Mouse (Mus musculus): ENCODE measurements around the gene Hydin. TPM values are rescaled to one million over a fixed set of nuclear protein-coding genes. Genes with fewer than 3 reads are reported as not detected.
"Not testable (repeated sequence)": the region's sequence is repeated elsewhere in the genome, so short reads cannot be mapped to it uniquely, and the experiment has no call there.

Gene Hydin
- polyA plus RNA-seq, 1 experiment from 2014 or later, result 0.01 TPM

DNA sequence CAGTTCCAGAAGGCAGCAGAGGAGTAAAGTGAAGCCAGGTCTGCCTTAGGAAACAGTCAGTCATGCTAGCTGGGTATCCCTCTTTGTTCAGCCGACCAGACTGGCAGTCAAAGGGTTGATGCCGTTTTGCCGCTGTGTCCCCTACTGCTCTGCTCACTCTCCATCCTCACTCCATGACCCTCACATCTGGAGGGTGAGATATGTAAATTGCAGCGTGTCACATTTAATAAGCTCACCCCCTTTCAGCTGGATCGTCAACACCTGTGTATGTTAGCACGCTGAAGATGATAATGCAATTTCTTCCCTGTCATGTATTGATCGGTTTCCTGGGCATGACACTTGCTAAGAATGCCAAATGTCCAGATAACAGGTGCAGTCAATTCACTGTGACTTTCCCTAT, 49.0 kb downstream of the Hydin start:
- H3K9ac ChIP-seq (ENCODE audit: low read length), result no peak overlapping the region
- DNase-seq (ENCODE audit: low spot score) (no peak), ATAC-seq (replicated peaks; ENCODE audit: low FRiP score, low TSS enrichment, low read depth) (no peak)
- H3K36me3 ChIP-seq (ENCODE audit: control insufficient read depth, insufficient read depth, low read length), result no peaks in the 10 kb centered on the region
- WGBS, result 73% methylated on average over 7 of the region's 7 CpGs
- no peaks in the 10 kb centered on the region for H3K27me3 ChIP-seq (replicated peaks; ENCODE audit: control insufficient read depth, insufficient read depth, low read length)
- H3K4me1 ChIP-seq (replicated peaks; ENCODE audit: control insufficient read depth, insufficient read depth, low read length), result no peaks in the 10 kb centered on the region
- no peak overlapping the region for H3K27ac ChIP-seq (ENCODE audit: low read depth)
- H3K4me2 ChIP-seq (ENCODE audit: low read length), result no peak overlapping the region
- no peak overlapping the region for H3K4me3 ChIP-seq (ENCODE audit: low read depth, low read length)
- H3K9me3 ChIP-seq (ENCODE audit: control insufficient read depth, low read length), result no peaks in the 10 kb centered on the region

DNA sequence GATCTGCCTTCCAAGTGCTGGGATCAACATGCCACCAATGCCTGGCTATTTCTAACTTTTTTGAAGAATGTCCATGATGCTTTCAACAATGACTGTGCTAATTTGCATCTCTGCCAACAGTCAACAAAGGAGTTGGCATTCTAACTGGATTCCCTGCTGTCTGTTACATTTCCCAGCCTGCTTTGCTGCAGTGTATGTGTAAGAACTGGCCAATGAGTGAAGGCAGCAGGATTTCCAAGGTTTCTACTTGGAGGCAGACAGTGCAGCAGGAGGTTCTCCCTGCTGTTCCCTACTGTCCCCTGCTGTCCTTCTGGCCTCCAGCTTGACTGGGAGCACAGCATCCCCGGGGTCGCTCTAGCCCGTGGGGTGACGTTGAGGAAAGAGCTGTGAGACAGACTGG, 52.8 kb downstream of the Hydin start:
- H3K36me3 ChIP-seq (ENCODE audit: control insufficient read depth, insufficient read depth, low read length), result no peaks in the 10 kb centered on the region
- no peak overlapping the region for H3K9ac ChIP-seq (ENCODE audit: low read length)
- no peaks in the 10 kb centered on the region for H3K9me3 ChIP-seq (ENCODE audit: control insufficient read depth, low read length)
- H3K27ac ChIP-seq (ENCODE audit: low read depth), result no peak overlapping the region
- no peak overlapping the region for H3K4me2 ChIP-seq (ENCODE audit: low read length)
- no peaks in the 10 kb centered on the region for H3K4me1 ChIP-seq (replicated peaks; ENCODE audit: control insufficient read depth, insufficient read depth, low read length)
- ATAC-seq (replicated peaks; ENCODE audit: low FRiP score, low TSS enrichment, low read depth), result no peak
- no peak overlapping the region for H3K4me3 ChIP-seq (ENCODE audit: low read depth, low read length)
- no peaks in the 10 kb centered on the region for H3K27me3 ChIP-seq (replicated peaks; ENCODE audit: control insufficient read depth, insufficient read depth, low read length)
- WGBS, result 74% methylated on average over 4 of the region's 4 CpGs
- DNase-seq (ENCODE audit: low spot score), result no peak

- ATAC-seq (replicated peaks; ENCODE audit: low FRiP score, low TSS enrichment, low read depth) (no peak), DNase-seq (ENCODE audit: low spot score) (no peak)
- Histone ChIP-seq H3K9ac (ENCODE audit: low read length) (no peak overlapping the region), H3K4me3 (ENCODE audit: low read depth, low read length) (no peak overlapping the region), H3K4me1 (replicated peaks; ENCODE audit: control insufficient read depth, insufficient read depth, low read length) (no peaks in the 10 kb centered on the region), H3K9me3 (ENCODE audit: control insufficient read depth, low read length) (no peaks in the 10 kb centered on the region), H3K27me3 (replicated peaks; ENCODE audit: control insufficient read depth, insufficient read depth, low read length) (no peaks in the 10 kb centered on the region), H3K27ac (ENCODE audit: low read depth) (no peak overlapping the region), H3K4me2 (ENCODE audit: low read length) (no peak overlapping the region), H3K36me3 (ENCODE audit: control insufficient read depth, insufficient read depth, low read length) (no peaks in the 10 kb centered on the region)
- 77% methylated on average over 2 of the region's 2 CpGs for WGBS
Measured at GRCm38 (mm10) chr8:110321446-110321845, 54.7 kb downstream of the Hydin start.

DNA sequence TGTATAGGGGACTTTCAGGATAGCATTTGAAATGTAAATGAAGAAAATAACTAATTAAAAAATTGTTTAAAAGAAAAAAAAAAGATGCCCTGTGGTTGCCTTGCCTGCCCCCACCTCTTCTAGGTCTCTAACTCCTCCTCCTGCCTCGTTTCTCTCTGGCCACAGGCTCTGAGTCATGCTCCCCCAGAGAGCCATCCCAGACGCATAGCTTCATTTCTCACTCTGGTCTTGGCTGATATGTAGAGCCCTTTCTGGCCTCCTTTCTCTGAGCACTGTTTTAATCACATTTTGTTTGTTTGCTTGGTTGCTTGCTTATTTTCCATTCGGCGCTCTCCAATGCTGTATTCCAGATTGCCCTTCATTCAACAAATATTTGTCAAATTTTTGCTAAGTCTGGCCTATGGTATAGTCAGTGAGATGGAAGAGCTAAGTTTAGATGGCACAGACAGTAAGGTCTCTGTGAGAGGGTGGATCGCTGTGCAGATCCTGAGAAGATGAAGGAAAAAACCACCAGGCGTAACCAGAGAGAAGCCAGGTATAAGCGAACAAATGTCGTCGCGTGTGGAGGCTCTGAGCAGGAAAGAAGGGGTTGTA, 57.3 kb downstream of the Hydin start:
- no peak overlapping the region for H3K4me2 ChIP-seq (ENCODE audit: low read length)
- 72% methylated on average over 10 of the region's 10 CpGs for WGBS
- no peak for DNase-seq (ENCODE audit: low spot score)
- no peak for ATAC-seq (replicated peaks; ENCODE audit: low FRiP score, low TSS enrichment, low read depth)
- no peaks in the 10 kb centered on the region for H3K36me3 ChIP-seq (ENCODE audit: control insufficient read depth, insufficient read depth, low read length)
- no peaks in the 10 kb centered on the region for H3K27me3 ChIP-seq (replicated peaks; ENCODE audit: control insufficient read depth, insufficient read depth, low read length)
- H3K27ac ChIP-seq (ENCODE audit: low read depth), result no peak overlapping the region
- H3K9me3 ChIP-seq (ENCODE audit: control insufficient read depth, low read length), result no peaks in the 10 kb centered on the region
- H3K4me1 ChIP-seq (replicated peaks; ENCODE audit: control insufficient read depth, insufficient read depth, low read length), result no peaks in the 10 kb centered on the region
- no peak overlapping the region for H3K4me3 ChIP-seq (ENCODE audit: low read depth, low read length)
- no peak overlapping the region for H3K9ac ChIP-seq (ENCODE audit: low read length)

- not testable (repeated sequence) for H3K36me3 ChIP-seq (ENCODE audit: control insufficient read depth, insufficient read depth, low read length); H3K4me2 ChIP-seq (ENCODE audit: low read length); H3K4me3 ChIP-seq (ENCODE audit: low read depth, low read length); ATAC-seq (replicated peaks; ENCODE audit: low FRiP score, low TSS enrichment, low read depth); H3K27me3 ChIP-seq (replicated peaks; ENCODE audit: control insufficient read depth, insufficient read depth, low read length); DNase-seq (ENCODE audit: low spot score); H3K9ac ChIP-seq (ENCODE audit: low read length); H3K9me3 ChIP-seq (ENCODE audit: control insufficient read depth, low read length); H3K27ac ChIP-seq (ENCODE audit: low read depth); H3K4me1 ChIP-seq (replicated peaks; ENCODE audit: control insufficient read depth, insufficient read depth, low read length)
Measured at GRCm38 (mm10) chr8:110327120-110327519, 60.3 kb downstream of the Hydin start.

GRCm38 (mm10) chr8:110333376-110333775, 66.6 kb downstream of the Hydin start:
- no peaks in the 10 kb centered on the region for H3K27me3 ChIP-seq (replicated peaks; ENCODE audit: control insufficient read depth, insufficient read depth, low read length)
- H3K9me3 ChIP-seq (ENCODE audit: control insufficient read depth, low read length), result no peaks in the 10 kb centered on the region
- no peak for DNase-seq (ENCODE audit: low spot score)
- H3K4me3 ChIP-seq (ENCODE audit: low read depth, low read length), result no peak overlapping the region
- no peaks in the 10 kb centered on the region for H3K4me1 ChIP-seq (replicated peaks; ENCODE audit: control insufficient read depth, insufficient read depth, low read length)
- no peak for ATAC-seq (replicated peaks; ENCODE audit: low FRiP score, low TSS enrichment, low read depth)
- H3K9ac ChIP-seq (ENCODE audit: low read length), result no peak overlapping the region
- no peak overlapping the region for H3K4me2 ChIP-seq (ENCODE audit: low read length)
- no peaks in the 10 kb centered on the region for H3K36me3 ChIP-seq (ENCODE audit: control insufficient read depth, insufficient read depth, low read length)
- H3K27ac ChIP-seq (ENCODE audit: low read depth), result no peak overlapping the region
- WGBS, result 77% methylated on average over 7 of the region's 7 CpGs

- Histone ChIP-seq H3K27me3 (replicated peaks; ENCODE audit: control insufficient read depth, insufficient read depth, low read length) (no peaks in the 10 kb centered on the region), H3K9ac (ENCODE audit: low read length) (no peak overlapping the region), H3K4me1 (replicated peaks; ENCODE audit: control insufficient read depth, insufficient read depth, low read length) (no peaks in the 10 kb centered on the region), H3K36me3 (ENCODE audit: control insufficient read depth, insufficient read depth, low read length) (no peaks in the 10 kb centered on the region), H3K9me3 (ENCODE audit: control insufficient read depth, low read length) (no peaks in the 10 kb centered on the region), H3K4me3 (ENCODE audit: low read depth, low read length) (no peak overlapping the region), H3K27ac (ENCODE audit: low read depth) (no peak overlapping the region), H3K4me2 (ENCODE audit: low read length) (no peak overlapping the region)
- ATAC-seq (replicated peaks; ENCODE audit: low FRiP score, low TSS enrichment, low read depth) (no peak), DNase-seq (ENCODE audit: low spot score) (no peak)
- 63% methylated on average over 2 of the region's 2 CpGs for WGBS
Measured at GRCm38 (mm10) chr8:110339447-110339846, 72.7 kb downstream of the Hydin start.

GRCm38 (mm10) chr8:110340090-110340703, 73.4 kb downstream of the Hydin start:
- Histone ChIP-seq H3K27ac (ENCODE audit: low read depth) (no peak overlapping the region), H3K27me3 (replicated peaks; ENCODE audit: control insufficient read depth, insufficient read depth, low read length) (no peaks in the 10 kb centered on the region), H3K4me2 (ENCODE audit: low read length) (no peak overlapping the region), H3K4me3 (ENCODE audit: low read depth, low read length) (no peak overlapping the region), H3K36me3 (ENCODE audit: control insufficient read depth, insufficient read depth, low read length) (no peaks in the 10 kb centered on the region), H3K4me1 (replicated peaks; ENCODE audit: control insufficient read depth, insufficient read depth, low read length) (no peaks in the 10 kb centered on the region), H3K9me3 (ENCODE audit: control insufficient read depth, low read length) (no peaks in the 10 kb centered on the region), H3K9ac (ENCODE audit: low read length) (no peak overlapping the region)
- WGBS, result 84% methylated on average over 12 of the region's 12 CpGs
- ATAC-seq (replicated peaks; ENCODE audit: low FRiP score, low TSS enrichment, low read depth) (no peak), DNase-seq (ENCODE audit: low spot score) (no peak)

DNA sequence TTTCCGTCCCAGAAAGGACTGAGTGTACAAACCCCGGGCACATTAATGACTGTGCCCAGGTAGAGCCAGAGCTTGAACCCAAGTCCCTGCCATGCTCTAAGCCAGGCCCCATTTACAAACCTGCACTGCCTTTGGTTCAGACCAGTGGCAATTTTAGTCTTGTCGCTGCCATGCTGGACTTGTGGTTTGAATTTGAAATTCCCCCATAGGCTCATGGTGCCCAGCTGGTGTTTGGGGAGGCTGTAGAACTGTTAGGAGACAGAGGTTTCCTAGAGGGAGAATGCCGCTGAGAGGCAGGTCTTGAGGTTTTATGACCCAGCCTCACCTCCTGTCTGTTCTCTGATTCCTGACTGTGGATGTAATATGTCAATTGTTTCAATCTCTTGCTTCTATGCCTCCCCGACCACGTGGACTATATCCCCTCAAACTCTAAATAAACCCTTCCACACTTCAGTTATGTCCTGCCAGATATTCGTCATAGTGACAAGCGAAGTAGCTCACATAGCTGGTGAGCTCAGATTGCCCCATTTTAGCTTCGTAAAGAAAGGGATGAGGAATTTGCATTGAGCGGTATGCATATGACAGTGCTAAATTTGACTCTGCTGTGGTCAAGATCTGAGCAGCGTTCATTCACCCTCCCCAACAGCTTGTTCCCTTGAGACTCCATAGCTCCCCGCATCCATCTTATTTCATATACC, 79.1 kb downstream of the Hydin start:
- Histone ChIP-seq H3K9me3 (ENCODE audit: control insufficient read depth, low read length) (no peaks in the 10 kb centered on the region), H3K27ac (ENCODE audit: low read depth) (no peak overlapping the region), H3K4me2 (ENCODE audit: low read length) (no peak overlapping the region), H3K4me3 (ENCODE audit: low read depth, low read length) (no peak overlapping the region), H3K27me3 (replicated peaks; ENCODE audit: control insufficient read depth, insufficient read depth, low read length) (no peaks in the 10 kb centered on the region), H3K9ac (ENCODE audit: low read length) (no peak overlapping the region), H3K4me1 (replicated peaks; ENCODE audit: control insufficient read depth, insufficient read depth, low read length) (no peaks in the 10 kb centered on the region), H3K36me3 (ENCODE audit: control insufficient read depth, insufficient read depth, low read length) (no peaks in the 10 kb centered on the region)
- ATAC-seq (replicated peaks; ENCODE audit: low FRiP score, low TSS enrichment, low read depth) (no peak), DNase-seq (ENCODE audit: low spot score) (no peak)
- 81% methylated on average over 12 of the region's 12 CpGs for WGBS
